Mouse (Mus musculus) small intestine, adult 2 months (tissue): ENCODE data around the gene Wiz.

Experiments used
- CTCF ChIP-seq: fragments of 200-500 bp; IDR thresholded peaks from 2 replicates; pipeline ENCODE4 v1.5.1; 2012; ENCODE audit warnings: low read depth, mild to moderate bottlenecking, control low read depth, inconsistent platforms, low read length, moderate library complexity, mixed read lengths; ENCODE audit not compliant: insufficient replicate concordance, insufficient read length; ENCODE audit errors: extremely low read depth
- POLR2A ChIP-seq: fragments of 200-500 bp; IDR thresholded peaks from 2 replicates; pipeline ENCODE4 v1.6.1; 2012; ENCODE audit warnings: low read depth, mild to moderate bottlenecking, control low read depth, inconsistent platforms, low read length, moderate library complexity

- TF ChIP-seq CTCF (no peak), POLR2A (no peak)
Measured at GRCm38 (mm10) chr17:32351269-32351668, 38.0 kb downstream of the Wiz start.
